ENCODE assay signal across 8 mouse cellular contexts in the genomic region with DNA sequence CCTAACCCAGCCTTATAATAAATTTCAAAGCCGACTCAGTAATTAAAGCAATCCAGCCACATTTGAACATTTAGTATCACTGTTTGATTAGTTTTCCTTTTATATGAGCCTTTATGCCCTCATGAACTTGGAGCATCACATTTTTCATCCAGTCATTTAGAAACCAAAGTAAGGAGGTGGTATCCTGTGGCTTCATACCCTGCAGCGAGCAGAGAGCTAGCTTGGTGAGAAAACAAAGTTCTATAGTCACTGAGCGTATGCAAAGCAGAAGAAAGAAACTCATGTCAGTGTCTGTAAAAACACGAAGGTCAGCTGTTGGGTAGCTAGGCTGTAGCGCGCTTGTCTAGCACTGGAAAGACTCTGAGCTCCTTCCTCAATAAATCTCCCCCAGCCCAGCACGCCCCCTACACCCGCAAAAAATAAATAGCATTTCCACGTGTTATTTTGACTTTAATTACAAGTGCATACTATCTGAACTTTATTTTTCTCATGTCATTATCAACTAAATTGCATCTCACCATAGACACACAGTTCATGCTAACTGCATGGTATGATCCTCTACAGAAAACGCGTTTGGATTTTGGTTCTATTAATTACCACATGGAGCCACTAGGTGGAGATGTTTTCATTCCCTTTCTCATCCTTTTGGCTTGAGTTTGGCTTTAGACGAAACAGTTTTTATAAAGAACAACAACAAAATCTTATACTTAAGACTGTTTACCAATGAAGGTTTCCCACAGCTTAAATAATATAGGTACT. TPM values are rescaled to one million over a fixed set of nuclear protein-coding genes. Genes with fewer than 3 reads are reported as not detected.
A peak's percentile ranks its signal among the peaks of the same experiment; 100 is the strongest.
DNase-seq lines count a peak whose midpoint lies in the region; ATAC-seq lines count a peak whose summit lies in the region.

No protein-coding gene starts in this region.

- no peaks in the 10 kb centered on the region for H3K27me3 ChIP-seq in neural tube, embryonic 11.5 days (ENCODE audit: control insufficient read depth, insufficient read depth, low read length)
- no peaks in the 10 kb centered on the region for H3K27me3 ChIP-seq in forebrain, embryonic 13.5 days
- H3K27me3 ChIP-seq in midbrain, embryonic 14.5 days (ENCODE audit: control insufficient read depth, insufficient read depth, low read length): no peaks in the 10 kb centered on the region

- H3K4me3 ChIP-seq in neural tube, embryonic 11.5 days (ENCODE audit: low read depth, low read length): no peak overlapping the region
- H3K4me3 ChIP-seq in forebrain, embryonic 13.5 days: no peak overlapping the region
- H3K4me3 ChIP-seq in midbrain, embryonic 14.5 days (replicated peaks; ENCODE audit: low read depth, low read length): no peak overlapping the region

- DNase-seq in heart, adult 18-20 months: peak; percentile 32 to 68
- no peak for DNase-seq in heart, postnatal 4 days
- peak; percentile 16 for DNase-seq in neural tube, embryonic 11.5 days (ENCODE audit: low spot score)
- DNase-seq in neural tube, embryonic 10.5 days (ENCODE audit: extremely low spot score, low spot score): no peak
- peak; percentile 86 for DNase-seq in midbrain, embryonic 14.5 days
- DNase-seq in gastrocnemius, adult 8-10 months (ENCODE audit: low spot score in 2 of 2): no peak
- no peak for DNase-seq in layer of hippocampus, postnatal 36 days

- H3K27ac ChIP-seq in neural tube, embryonic 11.5 days (ENCODE audit: low read depth, low read length): no peak overlapping the region
- no peak overlapping the region for H3K27ac ChIP-seq in forebrain, embryonic 13.5 days
- no peak overlapping the region for H3K27ac ChIP-seq in midbrain, embryonic 14.5 days (replicated peaks; ENCODE audit: low read depth, low read length)

- H3K4me2 ChIP-seq in neural tube, embryonic 11.5 days (ENCODE audit: low read depth): no peak overlapping the region
- no peak overlapping the region for H3K4me2 ChIP-seq in forebrain, embryonic 13.5 days
- no peak overlapping the region for H3K4me2 ChIP-seq in midbrain, embryonic 14.5 days (ENCODE audit: low read length)

- no peaks in the 10 kb centered on the region for H3K4me1 ChIP-seq in neural tube, embryonic 11.5 days (ENCODE audit: control insufficient read depth, insufficient read depth, low read length)
- peaks cover 4% of the 10 kb centered on the region; the same call in 1 of the 2 replicates for H3K4me1 ChIP-seq in forebrain, embryonic 13.5 days
- H3K4me1 ChIP-seq in midbrain, embryonic 14.5 days (ENCODE audit: control insufficient read depth, insufficient read depth, low read length): no peaks in the 10 kb centered on the region

- 43% methylated on average over 12 of the region's 12 CpGs for WGBS in neural tube, embryonic 11.5 days
- WGBS in forebrain, embryonic 13.5 days: 49% methylated on average over 12 of the region's 12 CpGs
- 47% methylated on average over 12 of the region's 12 CpGs for WGBS in midbrain, embryonic 14.5 days

- ATAC-seq in neural tube, embryonic 11.5 days (ENCODE audit: insufficient read depth, low FRiP score, low TSS enrichment): no peak
- peak; percentile 67 for ATAC-seq in forebrain, embryonic 13.5 days
- ATAC-seq in midbrain, embryonic 14.5 days (ENCODE audit: low FRiP score, low TSS enrichment): peak; percentile 34; the same call in 1 of the 2 replicates

- H3K9ac ChIP-seq in neural tube, embryonic 11.5 days (ENCODE audit: low read length): no peak overlapping the region
- H3K9ac ChIP-seq in forebrain, embryonic 13.5 days: no peak overlapping the region
- no peak overlapping the region for H3K9ac ChIP-seq in midbrain, embryonic 14.5 days (replicated peaks; ENCODE audit: low read length)

- no peaks in the 10 kb centered on the region for H3K9me3 ChIP-seq in neural tube, embryonic 11.5 days (ENCODE audit: control insufficient read depth, low read length)
- H3K9me3 ChIP-seq in forebrain, embryonic 13.5 days (replicated peaks): no peaks in the 10 kb centered on the region
- H3K9me3 ChIP-seq in midbrain, embryonic 14.5 days (ENCODE audit: control insufficient read depth, low read length): no peaks in the 10 kb centered on the region

- H3K36me3 ChIP-seq in neural tube, embryonic 11.5 days (ENCODE audit: control insufficient read depth, insufficient read depth, low read length): no peaks in the 10 kb centered on the region
- H3K36me3 ChIP-seq in forebrain, embryonic 13.5 days (ENCODE audit: poor library complexity, severe bottlenecking): no peaks in the 10 kb centered on the region
- no peaks in the 10 kb centered on the region for H3K36me3 ChIP-seq in midbrain, embryonic 14.5 days (ENCODE audit: control insufficient read depth, insufficient read depth, low read length)

RNA-seq across cellular contexts. Expression of a gene that starts 13.2 kb away (rescaled TPM):
- total RNA-seq in heart, adult 18-20 months (2021): 10 to 100 TPM; 63.7 to 65.6 TPM
- total RNA-seq in heart, postnatal 4 days (2021): 10 to 100 TPM; 64.5 to 66.7 TPM
- 85.5 and 100.0 TPM in 2 replicates for polyA plus RNA-seq in neural tube, embryonic 11.5 days (2014; fragmentation: Nextera tagmentation; extraction: Ambion mirVana)
- 87.6 and 88.2 TPM in 2 replicates for polyA plus RNA-seq in forebrain, embryonic 13.5 days (2015; fragmentation: Nextera tagmentation; extraction: Ambion mirVana)
- 103 and 131 TPM in 2 replicates for polyA plus RNA-seq in midbrain, embryonic 14.5 days (2014; fragmentation: Nextera tagmentation; extraction: Ambion mirVana)
- total RNA-seq in gastrocnemius, adult 8-10 months (2022): 10 to 100 TPM; 64.3 to 86.5 (median 70.3) TPM
- 100 to 1,000 TPM; 234 to 260 TPM for total RNA-seq in layer of hippocampus, postnatal 36 days (2021)

RNA-seq across cellular contexts. Expression of a gene that starts 46.8 kb away (rescaled TPM):
- 1,000 to 10,000 TPM in 1 of 2 experiments, 100 to 1,000 TPM in 1; 936 to 1,036 TPM for total RNA-seq in heart, adult 18-20 months (2021)
- total RNA-seq in heart, postnatal 4 days (2021): 100 to 1,000 TPM; 924 to 968 TPM
- polyA plus RNA-seq in neural tube, embryonic 11.5 days (2014; fragmentation: Nextera tagmentation; extraction: Ambion mirVana): 635 and 646 TPM in 2 replicates
- polyA plus RNA-seq in forebrain, embryonic 13.5 days (2015; fragmentation: Nextera tagmentation; extraction: Ambion mirVana): 755 and 828 TPM in 2 replicates
- 778 and 998 TPM in 2 replicates for polyA plus RNA-seq in midbrain, embryonic 14.5 days (2014; fragmentation: Nextera tagmentation; extraction: Ambion mirVana)
- total RNA-seq in gastrocnemius, adult 8-10 months (2022): 100 to 1,000 TPM; 335 to 396 (median 388) TPM
- 100 to 1,000 TPM; 304 to 337 TPM for total RNA-seq in layer of hippocampus, postnatal 36 days (2021)

Comparison
In these comparisons a context has a peak if more than half of its experiments do, and no peak if none do; other contexts are left out.
1. DNase-seq: peak in heart, adult 18-20 months (2 of 2), neural tube, embryonic 11.5 days (single experiment) and midbrain, embryonic 14.5 days (single experiment); none in heart, postnatal 4 days (single experiment), neural tube, embryonic 10.5 days (single experiment), gastrocnemius, adult 8-10 months (0 of 2) and layer of hippocampus, postnatal 36 days (0 of 2).